Mouse (Mus musculus): ENCODE data around the gene Edem1. TPM values are rescaled to one million over a fixed set of nuclear protein-coding genes. Genes with fewer than 3 reads are reported as not detected.

The Edem1 gene
- total and polyA plus RNA-seq, 3 experiments, result 70.9 to 216 (median 157) TPM

DNA sequence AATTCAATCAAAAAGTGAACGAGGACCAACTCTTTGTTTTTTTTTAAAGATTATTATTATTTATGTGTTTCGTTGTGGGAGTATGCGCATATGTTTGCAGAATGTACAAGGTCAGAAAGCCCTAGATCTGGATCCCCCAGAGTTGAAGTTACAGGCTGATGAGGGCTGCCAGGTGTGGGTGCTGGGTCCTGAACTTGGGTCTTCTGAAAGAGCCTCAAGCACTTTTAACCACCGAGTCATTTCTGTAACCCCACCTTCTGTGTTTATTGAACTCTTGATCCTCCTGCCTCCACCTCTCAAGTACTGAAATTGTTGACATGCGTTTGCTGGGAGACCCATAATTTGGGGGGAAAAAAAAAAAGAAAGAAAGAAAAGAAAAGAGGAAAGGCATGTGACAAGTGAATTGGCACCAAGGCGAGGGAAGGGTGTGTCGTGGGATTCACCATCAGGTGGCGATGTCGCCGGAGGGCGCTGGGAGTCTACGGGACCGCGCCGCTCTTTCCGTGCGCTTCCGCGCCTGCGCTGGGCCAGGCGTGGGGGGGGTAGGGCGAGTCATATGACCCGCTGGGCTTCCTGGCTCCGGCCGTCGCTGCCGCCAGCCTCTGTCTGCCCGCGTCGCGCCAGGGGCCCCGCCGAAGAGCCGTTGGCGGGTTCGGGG, 45.8 kb upstream of the Edem1 start, which contains the start of gene Arl8b (continued):
- TF ChIP-seq ZKSCAN1 (IDR thresholded peaks at IDR 0.05; ENCODE audit: borderline replicate concordance, low read depth, low read length), result no peak; the same call in 1 of the 2 replicates
- TF ChIP-seq MAZ (IDR thresholded peaks at IDR 0.05; ENCODE audit: low read depth, low read length), result peak; percentile 90; the same call in 1 of the 2 replicates
- TF ChIP-seq RCOR1 (conservative IDR thresholded peaks at IDR 0.05; ENCODE audit: low read depth, low read length), result no peak
- no peak for TF ChIP-seq EP300 (IDR thresholded peaks at IDR 0.05; ENCODE audit: low read length)
- peak; percentile 77; the same call in 1 of the 2 replicates for TF ChIP-seq IRF4 (IDR thresholded peaks at IDR 0.05; ENCODE audit: low read depth, low read length)
- TF ChIP-seq NELFE (IDR thresholded peaks at IDR 0.05; ENCODE audit: low read depth, low read length), result peak; percentile 85
- peak; percentile 87 for TF ChIP-seq MEF2A (IDR thresholded peaks at IDR 0.05; ENCODE audit: borderline replicate concordance, low read depth, low read length)
- TF ChIP-seq CTCF (conservative IDR thresholded peaks at IDR 0.05 in 1 of 2, IDR thresholded peaks at IDR 0.05 in 1 of 2; ENCODE audit: low read depth in 2 of 2, low read length in 2 of 2), result peak; percentile 28 to 89; a peak in 3 of 4 replicates
- peak; percentile 52 for TF ChIP-seq ZNF384 (IDR thresholded peaks at IDR 0.05; ENCODE audit: low read depth, low read length)
- TF ChIP-seq NRF1 (IDR thresholded peaks at IDR 0.05; ENCODE audit: low read depth, low read length), result peak; percentile 92
- peak; percentile 32; the same call in 1 of the 2 replicates for TF ChIP-seq ETS1 (conservative IDR thresholded peaks at IDR 0.05; ENCODE audit: low read depth, low read length)
- TF ChIP-seq USF2 (conservative IDR thresholded peaks at IDR 0.05; ENCODE audit: low read depth, low read length), result peak; percentile 83
- TF ChIP-seq CHD1 (IDR thresholded peaks at IDR 0.05; ENCODE audit: low read depth, low read length), result no peak
- peak; percentile 79 for TF ChIP-seq TBP (conservative IDR thresholded peaks at IDR 0.05; ENCODE audit: low read depth, low read length)
- no peak for TF ChIP-seq PAX5 (IDR thresholded peaks at IDR 0.05; ENCODE audit: low read length)
- TF ChIP-seq JUND (conservative IDR thresholded peaks at IDR 0.05; ENCODE audit: low read depth, low read length), result 0 out of 2 replicates have a peak, but pooled peaks have one; percentile 15
- TF ChIP-seq POLR2AphosphoS2 (IDR thresholded peaks at IDR 0.05; ENCODE audit: low read depth, low read length), result peak; percentile 53; the same call in 1 of the 2 replicates
- peak; percentile 53; the same call in 1 of the 2 replicates for TF ChIP-seq UBTF (IDR thresholded peaks at IDR 0.05; ENCODE audit: low read depth, low read length)
- peak; percentile 98 for TF ChIP-seq SIN3A (IDR thresholded peaks at IDR 0.05; ENCODE audit: low read length)
- TF ChIP-seq SMC3 (IDR thresholded peaks at IDR 0.05; ENCODE audit: low read depth, low read length), result peak; percentile 38

DNA sequence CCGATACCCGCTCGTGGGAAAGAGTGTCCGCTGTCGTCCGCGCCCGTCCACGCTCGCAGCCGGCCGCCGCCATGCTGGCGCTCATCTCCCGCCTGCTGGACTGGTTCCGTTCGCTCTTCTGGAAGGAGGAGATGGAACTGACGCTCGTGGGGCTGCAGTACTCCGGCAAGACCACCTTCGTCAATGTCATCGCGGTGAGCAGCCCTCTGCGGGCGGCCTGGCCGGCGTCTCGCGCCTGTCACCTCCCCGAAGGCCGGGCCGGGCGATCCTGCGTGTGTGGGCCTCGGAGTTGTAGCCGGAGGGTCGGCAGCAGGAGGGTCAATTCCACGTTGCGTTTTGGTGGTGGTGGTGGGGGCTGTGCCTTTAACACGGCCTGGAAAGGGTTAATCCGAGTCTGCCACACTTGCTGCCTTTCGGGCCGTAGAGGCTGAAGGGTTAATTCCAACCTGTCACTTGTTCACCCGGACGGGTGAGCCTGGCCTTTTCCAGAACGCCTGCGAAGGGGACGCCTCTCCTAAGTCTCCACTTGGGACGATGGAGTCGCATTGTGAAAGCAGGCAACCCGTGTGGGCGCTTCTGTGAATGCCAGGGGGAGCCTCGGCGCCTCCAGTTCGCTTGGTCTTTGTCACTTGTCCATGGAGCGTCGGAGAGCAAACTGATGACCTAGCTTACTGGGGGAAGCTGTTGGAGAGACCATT, 45.1 kb upstream of the Edem1 start:
- DNase-seq (ENCODE audit: extremely low read depth), result no peak
- TF ChIP-seq EP300 (IDR thresholded peaks at IDR 0.05; ENCODE audit: low read length) (no peak), MXI1 (IDR thresholded peaks at IDR 0.05; ENCODE audit: low read depth, low read length) (0 out of 2 replicates have a peak, but pooled peaks have one; percentile 36), SIN3A (IDR thresholded peaks at IDR 0.05; ENCODE audit: low read length) (0 out of 2 replicates have a peak, but pooled peaks have one; percentile 7)
- Histone ChIP-seq H3K4me1 (ENCODE audit: control insufficient read depth in 1 of 2, insufficient read depth in 2 of 2) (peaks cover 8 to 59% of the 10 kb centered on the region in 2 experiments), H3K9me3 (replicated peaks; ENCODE audit: low read length) (no peaks in the 10 kb centered on the region), H3K4me2 (ENCODE audit: insufficient read depth, low read depth, poor library complexity, severe bottlenecking) (peak overlapping the region; percentile 98), H3K4me3 (replicated peaks in 1 of 3; ENCODE audit: low read depth in 2 of 3, low read length in 2 of 3, poor library complexity in 1 of 3) (peak overlapping the region; percentile 95 to 96 (median 95)), H3K27me3 (replicated peaks) (no peaks in the 10 kb centered on the region), H3K27ac (ENCODE audit: insufficient read depth, low read depth) (peak overlapping the region; percentile 33), H3K9ac (ENCODE audit: insufficient read depth, low read depth) (peak overlapping the region; percentile 88), H3K79me2 (replicated peaks; ENCODE audit: control insufficient read depth, extremely low read depth, insufficient read depth, poor library complexity, severe bottlenecking) (peaks cover 52% of the 10 kb centered on the region), H3K36me3 (replicated peaks in 1 of 2; ENCODE audit: control insufficient read depth in 1 of 2, insufficient read depth in 1 of 2, low read length in 1 of 2) (peaks cover 4 to 20% of the 10 kb centered on the region in 2 experiments)
- dilution Hi-C loops (cut with MboI; ENCODE audit: extremely low pct_ligation_motif_present, extremely low pct_unique_long_range_greater_than_20kb, low sequenced_read_pairs) (no loop called here), in situ Hi-C loops (cut with MboI; ENCODE audit: low pct_ligation_motif_present, low pct_unique_long_range_greater_than_20kb, low sequenced_read_pairs) (loop anchor here (5.0 kb wide), 1 partner anchor 34 kb away; no protein-coding TSS in a partner anchor)
